Mouse (Mus musculus): ENCODE measurements at regions not wholly inside any gene's neighbourhood (a gene's known extent, or its start where the extent isn't known, plus 50 kb on each side); places are given as distances from the start of the nearest gene placed in this dataset.

DNA sequence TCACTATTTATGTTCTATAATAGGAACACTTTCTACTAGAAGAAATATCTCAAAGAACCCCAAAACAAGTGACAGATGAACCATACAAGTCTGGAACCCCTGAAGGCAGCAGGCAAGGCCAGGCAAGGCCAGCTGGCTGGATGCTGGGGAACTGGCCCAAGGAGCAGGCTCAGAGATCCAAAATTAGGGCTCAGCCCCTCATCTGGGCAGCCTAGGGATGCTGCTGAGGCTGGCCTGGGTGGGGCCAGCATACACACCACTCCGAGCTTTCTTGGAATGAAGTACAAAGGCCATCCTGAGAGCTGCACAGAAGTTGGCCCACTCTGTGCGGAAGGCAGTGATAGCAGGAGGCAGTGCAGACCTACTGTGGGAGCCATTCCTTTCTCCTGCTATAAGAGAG is 59.4 kb upstream of the Col5a1 start:
- TF ChIP-seq CTCF (IDR thresholded peaks at IDR 0.05; ENCODE audit: low read depth) (no peak), EP300 (IDR thresholded peaks at IDR 0.05; ENCODE audit: low read depth) (no peak)
